Mouse (Mus musculus): Measurements from ENCODE around the gene Fam126b. TPM values are rescaled to one million over a fixed set of nuclear protein-coding genes. Genes with fewer than 3 reads are reported as not detected.

Fam126b gene
- polyA plus RNA-seq, 1 experiment from 2014 or later: 4.1 TPM

DNA sequence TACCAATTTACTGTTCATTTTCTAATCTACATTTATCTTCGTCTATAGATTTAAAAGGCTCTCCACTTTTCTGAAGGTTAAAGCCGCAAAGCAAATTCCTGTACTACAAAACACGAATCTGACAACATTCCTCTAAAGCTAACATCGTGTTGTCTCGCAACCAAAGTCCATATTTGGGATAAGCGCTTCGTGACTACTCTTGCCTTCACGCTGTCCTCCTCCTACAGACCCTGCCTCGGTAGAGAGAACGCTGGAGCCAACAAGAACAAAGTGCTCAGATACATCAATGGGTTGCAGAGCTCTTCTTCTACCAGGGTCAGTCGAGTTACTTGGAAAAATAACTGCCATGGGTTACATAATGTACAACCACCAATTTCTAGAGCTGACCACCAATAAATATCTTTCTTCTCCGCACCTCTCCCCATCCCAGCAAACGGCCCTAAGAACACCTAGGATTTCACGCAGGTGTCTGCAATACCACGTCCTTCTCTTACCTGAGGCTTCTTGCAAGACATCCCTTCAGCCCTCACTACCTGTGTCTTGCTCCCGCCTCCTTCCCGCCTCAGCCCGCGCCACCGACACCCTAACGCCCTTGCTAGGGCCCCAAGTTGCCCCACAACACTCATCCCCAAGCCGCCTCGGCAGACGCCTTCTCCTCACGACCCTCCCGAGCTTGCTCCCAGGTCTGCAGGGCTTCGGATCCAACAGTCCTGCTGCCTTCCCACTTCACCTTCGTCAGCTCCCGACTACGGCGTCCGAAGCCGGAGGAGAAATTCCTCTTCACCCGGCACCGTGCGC is 551 bp downstream of the Fam126b start:
- peak overlapping the region; percentile 86 for H3K27ac ChIP-seq (ENCODE audit: low read depth)

DNA sequence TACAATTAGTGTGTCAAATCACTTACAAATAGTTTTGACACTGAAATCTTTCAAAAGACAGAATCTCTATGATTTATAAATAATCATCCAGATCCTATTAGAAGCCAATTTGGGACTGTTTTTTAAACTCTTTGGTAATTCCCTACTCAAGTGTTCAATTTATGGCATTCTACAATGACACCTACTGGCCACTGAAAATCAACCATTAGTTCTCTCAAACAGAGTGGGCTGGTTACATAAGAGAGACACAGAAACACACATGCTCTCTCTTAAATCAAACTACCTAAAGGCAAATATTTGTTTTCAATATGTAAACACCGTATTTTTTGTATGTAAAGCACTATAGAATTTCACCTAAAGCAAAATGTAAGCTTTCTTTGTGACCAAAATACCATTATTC is 1.9 kb downstream of the Fam126b start:
- H3K4me1 ChIP-seq (ENCODE audit: insufficient read depth): peaks cover 12% of the 10 kb centered on the region
- no peak overlapping the region for H3K4me3 ChIP-seq (ENCODE audit: low read depth, low read length)
- peak; percentile 52 for TF ChIP-seq CTCF (IDR thresholded peaks at IDR 0.05; ENCODE audit: low read depth)
- no peak for TF ChIP-seq EP300 (IDR thresholded peaks at IDR 0.05; ENCODE audit: low read depth)
- no peaks in the 10 kb centered on the region for H3K9me3 ChIP-seq (ENCODE audit: low read length)
- no peaks in the 10 kb centered on the region for H3K27me3 ChIP-seq (ENCODE audit: insufficient read depth, low read length)
- no peak overlapping the region for H3K4me2 ChIP-seq (ENCODE audit: low read depth, low read length)
- DNase-seq (no peak), ATAC-seq (no peak)
- H3K27ac ChIP-seq (ENCODE audit: low read depth): no peak overlapping the region
- H3K9ac ChIP-seq (replicated peaks): no peak overlapping the region
- H3K36me3 ChIP-seq (replicated peaks; ENCODE audit: insufficient read depth, low read length): no peaks in the 10 kb centered on the region
- 56% methylated on average over 1 of the region's 1 CpGs for WGBS (ENCODE audit: insufficient replicate concordance)

More for the DNA sequence above, 551 bp downstream of the Fam126b start:
- TF ChIP-seq CTCF (IDR thresholded peaks at IDR 0.05; ENCODE audit: low read depth) (no peak), EP300 (IDR thresholded peaks at IDR 0.05; ENCODE audit: low read depth) (no peak)
- no peak for DNase-seq
- Histone ChIP-seq H3K9ac (replicated peaks) (peak overlapping the region; percentile 71), H3K4me2 (ENCODE audit: low read depth, low read length) (peak overlapping the region; percentile 83), H3K4me1 (ENCODE audit: insufficient read depth) (peaks cover 12% of the 10 kb centered on the region), H3K27me3 (ENCODE audit: insufficient read depth, low read length) (no peaks in the 10 kb centered on the region), H3K36me3 (replicated peaks; ENCODE audit: insufficient read depth, low read length) (no peaks in the 10 kb centered on the region), H3K9me3 (ENCODE audit: low read length) (no peaks in the 10 kb centered on the region), H3K4me3 (ENCODE audit: low read depth, low read length) (peak overlapping the region; percentile 61)
- peak; percentile 37 for ATAC-seq
- 3% methylated on average over 34 of the region's 36 CpGs for whole genome bisulfite sequencing (ENCODE audit: insufficient replicate concordance)

GRCm38 (mm10) chr1:58582611-58583010 is 3.5 kb downstream of the Fam126b start:
- ATAC-seq (no peak), DNase-seq (no peak)
- Histone ChIP-seq H3K4me2 (ENCODE audit: low read depth, low read length) (no peak overlapping the region), H3K4me3 (ENCODE audit: low read depth, low read length) (no peak overlapping the region), H3K9ac (replicated peaks) (no peak overlapping the region), H3K27me3 (ENCODE audit: insufficient read depth, low read length) (no peaks in the 10 kb centered on the region), H3K9me3 (ENCODE audit: low read length) (no peaks in the 10 kb centered on the region), H3K36me3 (replicated peaks; ENCODE audit: insufficient read depth, low read length) (no peaks in the 10 kb centered on the region), H3K4me1 (ENCODE audit: insufficient read depth) (peaks cover 12% of the 10 kb centered on the region), H3K27ac (ENCODE audit: low read depth) (no peak overlapping the region)
- no peak for TF ChIP-seq CTCF (IDR thresholded peaks at IDR 0.05; ENCODE audit: low read depth)
- 75% methylated on average over 1 of the region's 1 CpGs for WGBS (ENCODE audit: insufficient replicate concordance)

DNA sequence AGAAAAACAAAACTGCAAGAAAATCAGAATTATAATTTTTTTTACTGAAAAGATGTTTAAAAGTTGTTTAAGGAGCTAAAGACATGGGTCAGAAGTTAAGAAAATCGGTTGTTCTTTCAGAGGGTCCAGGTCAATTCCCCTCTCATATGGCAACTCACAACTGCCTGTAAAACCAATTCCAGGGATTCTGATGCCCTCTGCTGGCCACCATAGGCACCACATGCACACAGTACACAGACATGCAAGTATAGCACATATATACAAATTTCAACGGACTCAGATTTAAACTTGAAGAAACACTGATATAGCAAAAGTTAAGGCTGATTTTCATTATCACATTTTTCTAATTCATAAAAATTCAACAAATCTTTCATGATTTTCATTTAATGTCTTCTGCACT is 6.9 kb downstream of the Fam126b start:
- 91% methylated on average over 2 of the region's 2 CpGs for WGBS (ENCODE audit: insufficient replicate concordance)
- Histone ChIP-seq H3K4me3 (ENCODE audit: low read depth, low read length) (no peak overlapping the region), H3K4me1 (ENCODE audit: insufficient read depth) (no peaks in the 10 kb centered on the region), H3K27me3 (ENCODE audit: insufficient read depth, low read length) (no peaks in the 10 kb centered on the region), H3K9ac (replicated peaks) (no peak overlapping the region), H3K9me3 (ENCODE audit: low read length) (no peaks in the 10 kb centered on the region), H3K27ac (ENCODE audit: low read depth) (no peak overlapping the region), H3K36me3 (replicated peaks; ENCODE audit: insufficient read depth, low read length) (no peaks in the 10 kb centered on the region), H3K4me2 (ENCODE audit: low read depth, low read length) (no peak overlapping the region)
- ATAC-seq (no peak), DNase-seq (peak; percentile 53)
- peak; percentile 73 for TF ChIP-seq CTCF (IDR thresholded peaks at IDR 0.05; ENCODE audit: low read depth)
- TF ChIP-seq EP300 (IDR thresholded peaks at IDR 0.05; ENCODE audit: low read depth): no peak

- H3K9me3 ChIP-seq (ENCODE audit: low read length): no peaks in the 10 kb centered on the region
- H3K36me3 ChIP-seq (replicated peaks; ENCODE audit: insufficient read depth, low read length): no peaks in the 10 kb centered on the region
- no peak for TF ChIP-seq CTCF (IDR thresholded peaks at IDR 0.05; ENCODE audit: low read depth)
- no peak for TF ChIP-seq EP300 (IDR thresholded peaks at IDR 0.05; ENCODE audit: low read depth)
- no peak overlapping the region for H3K4me2 ChIP-seq (ENCODE audit: low read depth, low read length)
- 0 out of 2 replicates have a peak, but pooled peaks cover 2% of the 10 kb centered on the region for H3K4me1 ChIP-seq (ENCODE audit: insufficient read depth)
- H3K27me3 ChIP-seq (ENCODE audit: insufficient read depth, low read length): no peaks in the 10 kb centered on the region
- no peak for ATAC-seq
- no peak overlapping the region for H3K9ac ChIP-seq (replicated peaks)
- no peak overlapping the region for H3K27ac ChIP-seq (ENCODE audit: low read depth)
- 58% methylated on average over 4 of the region's 4 CpGs for WGBS (ENCODE audit: insufficient replicate concordance)
- no peak overlapping the region for H3K4me3 ChIP-seq (ENCODE audit: low read depth, low read length)
- no peak for DNase-seq
Observed at GRCm38 (mm10) chr1:58570437-58570836, 15.7 kb downstream of the Fam126b start.

- H3K4me2 ChIP-seq (ENCODE audit: low read depth, low read length): no peak overlapping the region
- no peak overlapping the region for H3K4me3 ChIP-seq (ENCODE audit: low read depth, low read length)
- DNase-seq (no peak), ATAC-seq (no peak)
- no peaks in the 10 kb centered on the region; the same call in 1 of the 2 replicates for H3K36me3 ChIP-seq (replicated peaks; ENCODE audit: insufficient read depth, low read length)
- H3K4me1 ChIP-seq (ENCODE audit: insufficient read depth): 0 out of 2 replicates have a peak, but pooled peaks cover 2% of the 10 kb centered on the region
- no peak for TF ChIP-seq CTCF (IDR thresholded peaks at IDR 0.05; ENCODE audit: low read depth)
- TF ChIP-seq EP300 (IDR thresholded peaks at IDR 0.05; ENCODE audit: low read depth): no peak
- H3K9ac ChIP-seq (replicated peaks): no peak overlapping the region
- no peak overlapping the region for H3K27ac ChIP-seq (ENCODE audit: low read depth)
- H3K9me3 ChIP-seq (ENCODE audit: low read length): no peaks in the 10 kb centered on the region
- H3K27me3 ChIP-seq (ENCODE audit: insufficient read depth, low read length): no peaks in the 10 kb centered on the region
Observed at GRCm38 (mm10) chr1:58568456-58569130, 17.5 kb downstream of the Fam126b start.

Measured in liver, postnatal 0 days (tissue).